Mouse (Mus musculus) stomach, postnatal 0 days (tissue): ENCODE results near the gene Ptn. TPM values are rescaled to one million over a fixed set of nuclear protein-coding genes. Genes with fewer than 3 reads are reported as not detected.

Experiments
- ATAC-seq: fragments of 200-750 bp; cut with Nextera tagmentation; 2 replicates; pipeline ENCODE4 v1.8.0; 2017; ENCODE audit not compliant: low FRiP score, low TSS enrichment
- DNase-seq: peaks from one replicate; pipeline ENCODE4 v3.0.0-alpha.2; 2016; ENCODE audit warnings: low spot score
- H3K27ac ChIP-seq: fragments of 300-500 bp; sonication (generic); replicated peaks from 2 replicates; pipeline ENCODE4 v1.5.1; 2014; ENCODE audit warnings: mild to moderate bottlenecking, control low read depth
- H3K27me3 ChIP-seq: fragments of 300-500 bp; sonication (generic); 2 replicates; pipeline ENCODE4 v1.6.1; 2014; ENCODE audit warnings: low read length; ENCODE audit not compliant: control insufficient read depth, insufficient read depth
- H3K36me3 ChIP-seq: fragments of 300-500 bp; sonication (generic); 2 replicates; pipeline ENCODE4 v1.6.1; 2014; ENCODE audit warnings: low read length, mixed read lengths; ENCODE audit not compliant: control insufficient read depth, insufficient read depth
- H3K4me1 ChIP-seq: fragments of 300-500 bp; sonication (generic); replicated peaks from 2 replicates; pipeline ENCODE4 v1.6.1; 2014; ENCODE audit warnings: antibody characterized with exemption; ENCODE audit not compliant: control insufficient read depth, insufficient read depth
- H3K4me2 ChIP-seq: fragments of 300-500 bp; sonication (generic); replicated peaks from 2 replicates; pipeline ENCODE4 v1.6.1; 2014; ENCODE audit warnings: low read depth, mild to moderate bottlenecking, control low read depth, moderate library complexity
- H3K4me3 ChIP-seq: fragments of 300-500 bp; sonication (generic); 2 replicates; pipeline ENCODE4 v1.5.1; 2014; ENCODE audit warnings: low read depth, low read length, control low read depth
- H3K9ac ChIP-seq: fragments of 300-500 bp; sonication (generic); 2 replicates; pipeline ENCODE4 v1.6.1; 2014; ENCODE audit warnings: mild to moderate bottlenecking, low read length, control low read depth, mixed read lengths
- H3K9me3 ChIP-seq: fragments of 300-500 bp; sonication (generic); 2 replicates; pipeline ENCODE4 v1.6.1; 2016; ENCODE audit warnings: low read length; ENCODE audit not compliant: control insufficient read depth
- CTCF ChIP-seq: IDR thresholded peaks from 2 replicates; pipeline ENCODE4 v1.5.1; 2016; ENCODE audit warnings: antibody characterized with exemption, low read depth, mild to moderate bottlenecking, moderate library complexity
- EP300 ChIP-seq: optimal IDR thresholded peaks from 2 replicates; pipeline ENCODE3; 2016; ENCODE audit warnings: antibody characterized with exemption
- WGBS: fragments of 180-500 bp; shearing (Covaris S2); extraction: QIAGEN DNeasy Blood & Tissue Kit; methylation state at CpG from one replicate; pipeline ENCODE4 v1.1.7; 2014; 5-methylcytosine and 5-hydroxymethylcytosine counted together
- polyA plus RNA-seq: library from polyadenylated mRNA; unstranded; fragments of >200 nt; fragmentation: Nextera tagmentation; extraction: Ambion mirVana; gene quantifications from 2 replicates; pipeline ENCODE4 v1.2.1, GENCODE M21; 2015

Ptn gene
- polyA plus RNA-seq, 1 experiment from 2014 or later: 157 TPM

- H3K4me1 ChIP-seq: no peaks in the 10 kb centered on the region
- 50% methylated on average over 6 of the region's 6 CpGs for WGBS
- no peak overlapping the region for H3K4me3 ChIP-seq
- no peak overlapping the region for H3K9ac ChIP-seq
- no peaks in the 10 kb centered on the region for H3K9me3 ChIP-seq
- no peak overlapping the region for H3K4me2 ChIP-seq
- TF ChIP-seq CTCF (no peak), EP300 (no peak)
- H3K36me3 ChIP-seq: no peaks in the 10 kb centered on the region
- H3K27ac ChIP-seq: no peak overlapping the region
- ATAC-seq: no peak
- no peak for DNase-seq
- no peaks in the 10 kb centered on the region for H3K27me3 ChIP-seq
These were observed 34.2 kb upstream of the Ptn start for GRCm38 (mm10) chr6:36844258-36844657.

GRCm38 (mm10) chr6:36843031-36843488 lies 33.0 kb upstream of the Ptn start:
- H3K9ac ChIP-seq: no peak overlapping the region
- TF ChIP-seq EP300 (no peak), CTCF (no peak)
- no peaks in the 10 kb centered on the region for H3K9me3 ChIP-seq
- no peaks in the 10 kb centered on the region for H3K4me1 ChIP-seq
- H3K4me3 ChIP-seq: no peak overlapping the region
- H3K36me3 ChIP-seq: no peaks in the 10 kb centered on the region
- H3K27me3 ChIP-seq: no peaks in the 10 kb centered on the region
- no peak overlapping the region for H3K27ac ChIP-seq
- no peak for DNase-seq
- no peak overlapping the region for H3K4me2 ChIP-seq
- no peak for ATAC-seq
- WGBS: 80% methylated on average over 3 of the region's 3 CpGs

- WGBS: 55% methylated on average over 5 of the region's 5 CpGs
- TF ChIP-seq CTCF (no peak), EP300 (no peak)
- Histone ChIP-seq H3K9me3 (no peaks in the 10 kb centered on the region), H3K27me3 (no peaks in the 10 kb centered on the region), H3K27ac (no peak overlapping the region), H3K4me3 (no peak overlapping the region), H3K36me3 (no peaks in the 10 kb centered on the region), H3K4me2 (no peak overlapping the region), H3K9ac (no peak overlapping the region), H3K4me1 (no peaks in the 10 kb centered on the region)
- ATAC-seq (no peak), DNase-seq (no peak)
These were observed 32.3 kb upstream of the Ptn start for GRCm38 (mm10) chr6:36842101-36842922.

GRCm38 (mm10) chr6:36841701-36842100 lies 31.7 kb upstream of the Ptn start:
- no peaks in the 10 kb centered on the region for H3K4me1 ChIP-seq
- no peak overlapping the region for H3K27ac ChIP-seq
- no peaks in the 10 kb centered on the region for H3K9me3 ChIP-seq
- no peak overlapping the region for H3K4me2 ChIP-seq
- H3K36me3 ChIP-seq: no peaks in the 10 kb centered on the region
- ATAC-seq (no peak), DNase-seq (no peak)
- H3K4me3 ChIP-seq: no peak overlapping the region
- H3K9ac ChIP-seq: no peak overlapping the region
- TF ChIP-seq CTCF (no peak), EP300 (no peak)
- H3K27me3 ChIP-seq: no peaks in the 10 kb centered on the region
- 41% methylated on average over 3 of the region's 3 CpGs for WGBS

- TF ChIP-seq EP300 (no peak), CTCF (no peak)
- Histone ChIP-seq H3K9ac (no peak overlapping the region), H3K36me3 (no peaks in the 10 kb centered on the region), H3K27me3 (no peaks in the 10 kb centered on the region), H3K27ac (no peak overlapping the region), H3K9me3 (no peaks in the 10 kb centered on the region), H3K4me2 (no peak overlapping the region), H3K4me1 (no peaks in the 10 kb centered on the region), H3K4me3 (no peak overlapping the region)
- DNase-seq (no peak), ATAC-seq (no peak)
These were observed 31.2 kb upstream of the Ptn start for GRCm38 (mm10) chr6:36841174-36841573.

GRCm38 (mm10) chr6:36838747-36839146 lies 28.7 kb upstream of the Ptn start:
- no peak overlapping the region for H3K9ac ChIP-seq
- no peaks in the 10 kb centered on the region for H3K9me3 ChIP-seq
- H3K4me2 ChIP-seq: no peak overlapping the region
- 100% methylated on average over 1 of the region's 1 CpGs for WGBS
- no peak overlapping the region for H3K27ac ChIP-seq
- no peaks in the 10 kb centered on the region for H3K27me3 ChIP-seq
- no peaks in the 10 kb centered on the region for H3K36me3 ChIP-seq
- H3K4me3 ChIP-seq: no peak overlapping the region
- TF ChIP-seq EP300: no peak
- no peak for TF ChIP-seq CTCF
- DNase-seq (no peak), ATAC-seq (no peak)
- H3K4me1 ChIP-seq: no peaks in the 10 kb centered on the region
